8 mouse cellular contexts compared by ENCODE assay signal in genomic region chr1:132765887-132766651, GRCm38 (mm10). TPM values are rescaled to one million over a fixed set of nuclear protein-coding genes. Genes with fewer than 3 reads are reported as not detected.
DNase-seq lines count a peak whose midpoint lies in the region; TF ChIP-seq lines count a peak whose summit lies in the region.

No protein-coding gene starts in this region.

- DNase-seq in layer of hippocampus, adult 2 months (ENCODE audit: low spot score in 2 of 2): peak in 1 of 2 experiments; percentile 65
- DNase-seq in layer of hippocampus, postnatal 25 days (ENCODE audit: extremely low spot score in 1 of 2, low spot score in 1 of 2): no peak
- DNase-seq in forebrain, embryonic 10.5 days (ENCODE audit: extremely low spot score, low spot score): no peak
- peak; percentile 27 to 28 for DNase-seq in layer of hippocampus, postnatal 14 days (ENCODE audit: low spot score in 2 of 2)
- peak; percentile 68 to 76 for DNase-seq in right cerebral cortex, postnatal 10 days (ENCODE audit: low spot score in 2 of 2)
- DNase-seq in thymus, postnatal 14 days: no peak
- no peak for DNase-seq in adrenal gland, postnatal 14 days
- no peak for DNase-seq in testis, postnatal 10 days (ENCODE audit: low spot score)

- peaks cover 18% of the 10 kb centered on the region for H3K4me1 ChIP-seq in forebrain, embryonic 10.5 days

- peak overlapping the region; percentile 83 for H3K27ac ChIP-seq in layer of hippocampus, adult 2 months
- peak overlapping the region; percentile 68; the same call in 1 of the 2 replicates for H3K27ac ChIP-seq in forebrain, embryonic 10.5 days

- no peaks in the 10 kb centered on the region for H3K36me3 ChIP-seq in forebrain, embryonic 10.5 days (replicated peaks)

- TF ChIP-seq CTCF in layer of hippocampus, adult 2 months (conservative IDR thresholded peaks at IDR 0.05): no peak

- WGBS in forebrain, embryonic 10.5 days: 60% methylated on average over 16 of the region's 16 CpGs

- H3K27me3 ChIP-seq in forebrain, embryonic 10.5 days (ENCODE audit: poor library complexity, severe bottlenecking): peaks cover 7% of the 10 kb centered on the region; the same call in 1 of the 2 replicates

- peak overlapping the region; percentile 41 for H3K4me3 ChIP-seq in layer of hippocampus, adult 2 months
- H3K4me3 ChIP-seq in forebrain, embryonic 10.5 days: peak overlapping the region; percentile 29; the same call in 1 of the 2 replicates

- H3K9me3 ChIP-seq in forebrain, embryonic 10.5 days: no peaks in the 10 kb centered on the region

RNA-seq across cellular contexts. Expression of gene Nfasc, which starts 24.5 kb away (rescaled TPM):
- total RNA-seq in layer of hippocampus, adult 2 months (2021): 100 to 1,000 TPM; 150 to 169 TPM
- 100 to 1,000 TPM; 186 to 238 TPM for total RNA-seq in layer of hippocampus, postnatal 25 days (2021)
- polyA plus RNA-seq in forebrain, embryonic 10.5 days (2016; fragmentation: Nextera tagmentation; extraction: Ambion mirVana): 7.0 and 9.6 TPM in 2 replicates
- 100 to 1,000 TPM; 276 to 278 TPM for total RNA-seq in layer of hippocampus, postnatal 14 days (2021)
- 4.2 and 5.1 TPM in 2 replicates for total RNA-seq in adrenal gland, postnatal 14 days (2021)

Comparison
In these comparisons a context has a peak if more than half of its experiments do, and no peak if none do; other contexts are left out.
1. DNase-seq: peak in layer of hippocampus, postnatal 14 days (2 of 2) and right cerebral cortex, postnatal 10 days (2 of 2); none in layer of hippocampus, postnatal 25 days (0 of 2), forebrain, embryonic 10.5 days (single experiment), thymus, postnatal 14 days (single experiment), adrenal gland, postnatal 14 days (single experiment) and testis, postnatal 10 days (single experiment).
2. RNA of gene Nfasc, which starts 24.5 kb away (total RNA-seq): 276 to 278 TPM in layer of hippocampus, postnatal 14 days, 186 to 238 TPM in layer of hippocampus, postnatal 25 days and 150 to 169 TPM in layer of hippocampus, adult 2 months; 4.2 to 5.1 TPM in adrenal gland, postnatal 14 days; every median in the first group is over 10 times any median in the second.